8 mouse cellular contexts compared by ENCODE assay signal in genomic region chr5:52112953-52113841, GRCm38 (mm10).
DNase-seq lines count a peak whose midpoint lies in the region; ATAC-seq and TF ChIP-seq lines count a peak whose summit lies in the region.

No protein-coding gene starts in this region.

- ATAC-seq in lung, embryonic 16.5 days (ENCODE audit: low read depth): 0 out of 2 replicates have a peak, but pooled peaks have one; percentile 6
- ATAC-seq in kidney, embryonic 15.5 days (replicated peaks; ENCODE audit: low FRiP score): 0 out of 2 replicates have a peak, but pooled peaks have one; percentile 38
- ATAC-seq in liver, embryonic 14.5 days (ENCODE audit: insufficient read depth): no peak
- ATAC-seq in neutrophil, adult 5-6 weeks (ENCODE audit: extremely low read depth, insufficient number of reproducible peaks, low FRiP score, poor library complexity, severe bottlenecking): peak; percentile 25; the same call in 1 of the 2 replicates

- peak overlapping the region; percentile 100 for H3K4me2 ChIP-seq in lung, embryonic 16.5 days (ENCODE audit: low read depth, low read length)
- H3K4me2 ChIP-seq in kidney, embryonic 15.5 days: peak overlapping the region; percentile 100
- H3K4me2 ChIP-seq in liver, embryonic 14.5 days (ENCODE audit: low read depth): peak overlapping the region; percentile 68

- under 1% methylated on average over 54 of the region's 73 CpGs for WGBS in lung, embryonic 16.5 days
- under 1% methylated on average over 63 of the region's 73 CpGs for WGBS in kidney, embryonic 15.5 days
- 2% methylated on average over 71 of the region's 73 CpGs for WGBS in liver, embryonic 14.5 days (ENCODE audit: insufficient replicate concordance)
- WGBS in thymus, adult 2 months: 1% methylated on average over 71 of the region's 73 CpGs

- H3K4me3 ChIP-seq in lung, embryonic 16.5 days (ENCODE audit: low read length): peak overlapping the region; percentile 78
- H3K4me3 ChIP-seq in kidney, embryonic 15.5 days (replicated peaks): peak overlapping the region; percentile 78
- peak overlapping the region; percentile 8 to 45; a peak in 3 of 4 replicates for H3K4me3 ChIP-seq in liver, embryonic 14.5 days (ENCODE audit: insufficient read depth in 1 of 2, low read depth in 2 of 2, low read length in 2 of 2)
- H3K4me3 ChIP-seq in thymus, adult 2 months (ENCODE audit: control insufficient read depth, insufficient read depth, low read length): no peak overlapping the region

- no peak for DNase-seq in lung, adult 18-20 months
- DNase-seq in cerebellum, adult 8-10 months: peak; percentile 41
- DNase-seq in frontal cortex, postnatal 25 days (ENCODE audit: low spot score in 2 of 2): peak; percentile 22 to 41
- no peak for DNase-seq in liver, embryonic 14.5 days (ENCODE audit: low read depth in 3 of 3, low spot score in 3 of 3)
- no peak for DNase-seq in thymus, adult 2 months

- no peak for TF ChIP-seq POLR2A in thymus, adult 2 months (IDR thresholded peaks at IDR 0.05; ENCODE audit: control insufficient read depth, extremely low read depth, insufficient read depth, low read length, poor library complexity)

- no peaks in the 10 kb centered on the region for H3K9me3 ChIP-seq in lung, embryonic 16.5 days (ENCODE audit: control insufficient read depth, low read length)
- H3K9me3 ChIP-seq in kidney, embryonic 15.5 days (replicated peaks): no peaks in the 10 kb centered on the region
- no peaks in the 10 kb centered on the region for H3K9me3 ChIP-seq in liver, embryonic 14.5 days (ENCODE audit: control insufficient read depth, low read length)

- H3K27ac ChIP-seq in lung, embryonic 16.5 days (ENCODE audit: low read length): no peak overlapping the region
- H3K27ac ChIP-seq in kidney, embryonic 15.5 days: no peak overlapping the region
- no peak overlapping the region for H3K27ac ChIP-seq in liver, embryonic 14.5 days
- H3K27ac ChIP-seq in thymus, adult 2 months (ENCODE audit: control insufficient read depth, insufficient read depth, low read length): no peak overlapping the region

- TF ChIP-seq EP300 in liver, embryonic 14.5 days (IDR thresholded peaks at IDR 0.05; ENCODE audit: low read depth): no peak

- peaks cover 30% of the 10 kb centered on the region for H3K4me1 ChIP-seq in lung, embryonic 16.5 days (replicated peaks; ENCODE audit: control insufficient read depth, insufficient read depth, low read length)
- peaks cover 45% of the 10 kb centered on the region for H3K4me1 ChIP-seq in kidney, embryonic 15.5 days
- no peaks in the 10 kb centered on the region for H3K4me1 ChIP-seq in liver, embryonic 14.5 days (replicated peaks; ENCODE audit: control insufficient read depth in 2 of 2, insufficient read depth in 2 of 2, low read length in 1 of 2)
- peaks cover 10% of the 10 kb centered on the region; the same call in 1 of the 2 replicates for H3K4me1 ChIP-seq in thymus, adult 2 months (replicated peaks; ENCODE audit: control insufficient read depth, insufficient read depth, low read length)

- peak overlapping the region; percentile 47 for H3K9ac ChIP-seq in lung, embryonic 16.5 days (ENCODE audit: low read length)
- peak overlapping the region; percentile 61 for H3K9ac ChIP-seq in kidney, embryonic 15.5 days
- no peak overlapping the region for H3K9ac ChIP-seq in liver, embryonic 14.5 days (replicated peaks)

- TF ChIP-seq CTCF in liver, embryonic 14.5 days (IDR thresholded peaks at IDR 0.05; ENCODE audit: low read depth): no peak
- TF ChIP-seq CTCF in thymus, adult 2 months (IDR thresholded peaks at IDR 0.05; ENCODE audit: borderline replicate concordance, control insufficient read depth, extremely low read depth, insufficient read depth, low read length, poor library complexity): no peak

- H3K36me3 ChIP-seq in lung, embryonic 16.5 days (ENCODE audit: control insufficient read depth, insufficient read depth, low read length): no peaks in the 10 kb centered on the region
- H3K36me3 ChIP-seq in kidney, embryonic 15.5 days: no peaks in the 10 kb centered on the region
- no peaks in the 10 kb centered on the region for H3K36me3 ChIP-seq in liver, embryonic 14.5 days (replicated peaks; ENCODE audit: control insufficient read depth, insufficient read depth, low read depth)
- H3K36me3 ChIP-seq in thymus, adult 2 months (ENCODE audit: control insufficient read depth, insufficient read depth, low read length): no peaks in the 10 kb centered on the region

- H3K27me3 ChIP-seq in lung, embryonic 16.5 days (ENCODE audit: control insufficient read depth, insufficient read depth, low read depth, low read length): peaks cover 55% of the 10 kb centered on the region
- H3K27me3 ChIP-seq in kidney, embryonic 15.5 days: peaks cover 86% of the 10 kb centered on the region
- H3K27me3 ChIP-seq in liver, embryonic 14.5 days (ENCODE audit: control insufficient read depth, insufficient read depth, low read length): peaks cover 61% of the 10 kb centered on the region
- peaks cover 25% of the 10 kb centered on the region for H3K27me3 ChIP-seq in thymus, adult 2 months (ENCODE audit: control insufficient read depth, insufficient read depth, low read length)

Comparison
In these comparisons a context has a peak if more than half of its experiments do, and no peak if none do; other contexts are left out.
1. DNase-seq: peak in cerebellum, adult 8-10 months (single experiment) and frontal cortex, postnatal 25 days (2 of 2); none in lung, adult 18-20 months (0 of 2), liver, embryonic 14.5 days (0 of 3) and thymus, adult 2 months (single experiment).
2. Peak in every context shown above with its lines, with median percentiles within 50 percentile points of each other: H3K4me2 ChIP-seq.